Mouse (Mus musculus) gastrocnemius, adult 18-20 months (tissue): ENCODE results near the gene Stac2. TPM values are rescaled to one million over a fixed set of nuclear protein-coding genes. Genes with fewer than 3 reads are reported as not detected.

Experiments
- DNase-seq: peaks from one replicate; pipeline ENCODE4 v3.0.0; 2021; ENCODE audit warnings: low spot score
- long read RNA-seq, 2 experiments: library from polyadenylated mRNA; stranded (forward); transcript quantifications; one replicate each; pipeline ENCODE4 v2.0.0; 2021
- total RNA-seq, 2 experiments: library from RNA; stranded (reverse); gene quantifications; 2 replicates each; pipeline ENCODE4 v1.2.3; 2021

The Stac2 gene
- under 1 TPM; 0.14 to 0.16 TPM for total RNA-seq
- long read RNA-seq, experiment 1, result 0 reads
- long read RNA-seq, experiment 2, result 0 reads

DNA sequence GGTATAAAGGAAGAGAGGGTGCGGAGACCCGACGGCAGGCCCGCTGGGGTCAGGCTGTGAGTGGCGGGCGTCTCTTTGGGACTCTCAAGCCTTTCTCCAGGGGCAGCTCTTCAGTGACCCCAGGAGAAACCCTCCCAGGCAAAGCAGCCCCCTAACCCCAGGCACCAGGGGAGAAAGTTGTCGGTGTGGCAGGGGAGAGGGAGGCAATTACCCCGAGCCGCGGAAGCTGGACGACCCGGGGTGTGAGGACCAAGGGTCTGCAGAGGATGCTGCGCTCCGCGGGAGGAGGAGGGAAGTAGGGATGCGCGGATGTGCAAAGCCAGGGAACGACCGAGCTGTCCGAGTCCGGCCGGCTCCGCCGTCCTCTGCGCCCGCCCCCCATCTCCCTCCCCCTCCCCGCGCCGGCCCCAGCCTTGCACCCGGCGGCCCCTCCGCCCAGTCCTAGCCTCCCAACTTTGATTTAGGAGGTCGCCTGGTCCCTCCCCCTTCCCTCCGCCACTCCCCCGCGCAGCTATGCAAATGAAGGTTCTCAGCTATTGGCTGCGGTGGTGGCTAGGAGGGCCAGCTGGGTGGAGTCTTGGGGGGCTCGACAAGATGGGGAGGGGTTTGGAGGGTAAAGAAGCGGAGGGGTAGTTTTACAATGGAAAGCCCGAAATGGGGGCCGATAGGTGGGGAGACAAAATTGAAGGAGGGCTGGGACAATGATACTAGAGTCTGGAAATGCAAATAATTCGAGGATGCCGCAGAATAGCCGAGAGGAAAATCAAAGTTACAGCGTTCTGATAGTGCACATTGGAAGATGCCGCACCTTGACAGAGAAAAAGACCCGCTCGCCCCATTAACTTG is at the start of gene Stac2:
TSS of gene Stac2 (minus strand) at position 474 of the 846 bp plus-strand sequence.
- DNase-seq, result peak; percentile 74

DNA sequence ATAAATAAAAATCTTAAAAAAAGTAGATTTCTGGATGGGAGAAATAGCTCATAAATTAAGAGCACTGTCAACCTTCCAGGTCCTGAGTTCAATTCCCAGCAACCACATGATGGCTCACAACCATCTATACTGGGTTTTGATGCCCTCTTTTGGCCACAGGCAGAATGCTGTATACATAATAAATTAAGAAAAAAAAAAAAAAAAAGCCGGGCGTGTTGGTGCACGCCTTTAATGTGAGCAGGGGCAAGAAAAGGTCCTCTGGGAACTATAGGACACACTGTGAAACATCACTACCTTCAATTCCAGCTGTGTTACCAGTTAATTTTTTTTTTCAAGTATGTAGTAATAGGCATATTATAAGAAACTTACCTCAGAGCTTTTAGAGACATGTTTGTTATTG is 48.1 kb upstream of the Stac2 start:
- no peak for DNase-seq

DNA sequence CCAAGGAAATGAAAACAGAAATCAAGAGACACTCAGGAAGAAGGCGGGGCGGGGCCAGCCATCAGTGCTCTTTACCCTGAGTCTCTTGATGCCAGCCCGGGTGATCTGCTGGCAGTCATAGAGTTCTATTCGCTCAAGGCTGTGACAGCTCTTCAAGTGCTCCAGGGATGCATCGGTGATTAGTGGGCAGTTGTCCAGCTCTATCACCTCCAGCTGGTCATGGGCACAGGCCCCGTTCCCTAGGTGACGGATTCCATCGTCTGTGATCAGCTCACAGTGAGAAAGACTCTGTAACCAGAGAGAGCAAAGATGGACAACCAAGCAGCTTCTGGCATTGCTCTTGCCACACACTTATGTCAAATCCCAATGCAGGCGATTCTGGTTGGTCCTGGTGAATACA is 37.3 kb upstream of the Stac2 start:
- DNase-seq, result no peak

DNA sequence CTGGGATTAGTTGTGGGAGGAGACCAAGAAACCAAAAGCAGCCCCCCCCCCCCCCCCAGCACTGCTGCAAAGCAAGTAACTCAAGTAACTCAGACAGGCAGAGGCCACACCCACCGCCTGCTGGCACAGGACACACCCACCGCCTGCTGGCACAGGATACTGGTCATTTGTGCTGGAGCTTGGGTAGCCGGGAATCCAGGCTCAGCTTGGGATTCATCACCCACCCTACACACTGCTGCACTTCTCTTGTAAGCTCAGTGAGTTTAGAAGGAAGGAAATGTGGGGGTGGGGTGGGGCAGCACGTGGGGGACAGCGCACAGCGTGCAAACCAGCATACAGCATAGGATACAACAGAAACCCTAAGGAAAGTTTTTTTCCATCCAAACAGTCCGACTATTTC is 35.0 kb upstream of the Stac2 start:
- peak; percentile 16 for DNase-seq

DNA sequence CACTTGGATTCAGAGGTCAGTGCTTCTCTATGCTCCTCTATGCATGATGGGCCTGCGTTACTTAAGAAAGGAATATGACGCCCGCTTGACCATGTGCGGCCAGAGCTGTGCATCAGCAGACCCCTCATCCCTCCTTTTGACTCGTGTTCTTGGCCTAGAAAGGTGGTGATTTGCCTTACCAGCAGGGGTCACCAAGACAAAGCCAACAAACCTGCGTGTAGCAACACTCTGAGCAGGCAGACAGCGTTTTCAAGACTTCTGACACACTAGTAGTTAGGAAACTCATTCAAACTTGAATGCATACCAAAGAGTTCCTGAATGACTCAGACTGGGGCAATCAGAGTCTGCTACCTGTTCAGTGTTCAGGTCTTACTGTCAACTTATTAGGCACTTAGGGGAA is 33.3 kb upstream of the Stac2 start:
- no peak for DNase-seq

DNA sequence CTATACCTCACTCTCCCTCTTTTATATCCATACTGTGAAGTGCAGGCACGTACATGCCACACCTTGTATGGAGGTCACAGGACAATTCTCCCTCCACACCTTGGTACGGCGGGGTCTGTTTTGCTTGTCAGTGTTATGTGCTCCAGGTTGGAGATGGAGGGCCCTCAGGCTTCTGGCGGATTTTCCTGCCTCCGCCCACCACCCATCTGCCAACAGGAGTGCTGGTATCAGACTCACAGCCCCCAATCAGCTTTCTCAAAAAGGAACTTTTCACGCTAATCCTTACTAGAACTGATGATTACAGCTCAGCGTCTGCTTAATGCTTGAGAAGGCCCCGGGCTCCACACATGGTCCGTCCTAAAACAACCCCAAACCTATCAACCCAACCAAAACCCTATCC is 32.9 kb upstream of the Stac2 start:
- DNase-seq, result no peak

DNA sequence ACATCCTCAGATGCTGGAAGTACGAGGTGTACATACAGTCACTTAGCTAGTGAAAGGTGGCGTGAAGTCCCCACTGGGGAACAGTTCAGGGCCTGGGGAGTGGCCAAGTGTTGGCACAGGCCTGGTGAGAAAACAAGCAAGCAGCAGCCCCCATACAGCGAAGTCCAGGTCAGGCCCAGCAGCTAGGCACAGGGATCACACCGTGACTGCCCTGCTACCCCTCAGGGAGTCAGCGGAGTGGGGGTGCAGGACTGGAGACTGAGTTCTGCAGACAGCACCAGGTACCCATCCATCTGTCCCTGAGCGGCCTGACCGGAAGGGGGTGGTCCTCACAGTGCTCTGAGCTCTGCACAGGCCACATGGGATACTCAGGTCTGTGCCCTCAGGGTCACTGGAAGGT is 29.5 kb upstream of the Stac2 start:
- DNase-seq, result no peak

DNA sequence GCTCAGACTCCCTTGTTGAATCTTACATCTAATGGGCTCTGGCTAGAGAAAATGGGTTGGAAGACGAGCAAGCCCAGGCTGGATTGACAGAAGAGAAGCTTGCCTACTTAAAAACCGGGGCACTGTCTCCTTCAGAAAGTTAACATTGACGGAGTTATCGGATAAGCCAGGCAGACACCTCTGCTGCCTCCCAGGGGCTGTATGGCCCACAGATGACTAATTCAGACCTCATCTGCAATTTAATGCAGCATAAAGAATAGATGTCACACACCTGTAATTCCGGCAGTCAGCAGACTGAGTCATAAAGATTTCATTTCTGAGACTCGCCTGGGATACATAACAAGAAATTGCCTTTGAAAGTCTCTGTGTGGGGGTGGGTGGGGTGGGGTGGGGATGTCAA is 27.2 kb upstream of the Stac2 start:
- no peak for DNase-seq

DNA sequence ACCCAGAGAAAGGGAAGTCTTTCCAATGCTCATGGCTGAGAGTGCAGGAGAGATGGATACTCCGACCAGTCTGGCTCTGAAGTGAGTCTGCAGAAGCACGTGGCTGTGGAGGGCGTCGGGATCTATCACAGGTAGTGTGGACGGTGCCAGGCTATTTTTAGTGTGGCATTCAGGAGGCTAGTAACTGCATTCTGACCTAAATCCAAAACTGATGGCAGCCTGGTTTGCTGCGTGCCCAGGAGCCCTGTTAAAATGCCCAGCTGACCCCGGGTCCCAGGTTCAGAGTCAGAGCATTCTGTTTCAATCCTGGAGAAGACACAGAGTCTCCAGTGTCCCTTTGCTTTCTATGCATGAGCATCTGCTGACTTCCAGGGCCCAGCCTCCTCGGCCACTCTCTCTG is 23.8 kb upstream of the Stac2 start:
- peak; percentile 71 for DNase-seq

DNA sequence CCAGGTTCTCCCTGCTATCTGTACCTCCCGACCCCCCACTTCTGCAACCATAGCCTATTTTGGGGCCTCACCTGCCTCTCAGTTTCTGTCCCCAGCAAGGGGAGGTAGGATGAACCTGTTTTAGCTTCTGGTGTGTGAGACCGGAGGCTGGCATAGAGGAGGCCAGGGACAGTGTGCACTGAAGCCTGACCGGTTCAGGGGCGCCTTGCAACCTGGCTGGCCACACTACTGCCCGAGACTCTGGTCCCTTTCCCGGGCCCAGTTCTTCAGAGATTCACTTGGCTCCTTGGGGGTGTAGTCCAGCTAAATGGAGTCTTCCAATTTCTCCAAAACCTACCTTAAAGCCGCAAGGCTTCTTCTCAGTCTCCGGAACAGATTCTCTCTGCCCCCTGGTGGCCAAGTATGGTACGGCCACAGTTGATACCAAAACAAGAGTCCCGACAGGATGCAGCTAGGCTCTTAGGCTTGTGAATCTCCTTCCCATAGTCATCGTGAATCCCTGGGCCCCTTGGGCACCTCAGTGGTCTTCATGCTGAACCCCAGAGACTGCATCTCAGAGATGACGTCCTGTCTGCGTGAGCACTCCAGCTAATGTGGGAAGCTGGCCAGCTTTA is 22.0 kb upstream of the Stac2 start:
- DNase-seq, result peak; percentile 89

DNA sequence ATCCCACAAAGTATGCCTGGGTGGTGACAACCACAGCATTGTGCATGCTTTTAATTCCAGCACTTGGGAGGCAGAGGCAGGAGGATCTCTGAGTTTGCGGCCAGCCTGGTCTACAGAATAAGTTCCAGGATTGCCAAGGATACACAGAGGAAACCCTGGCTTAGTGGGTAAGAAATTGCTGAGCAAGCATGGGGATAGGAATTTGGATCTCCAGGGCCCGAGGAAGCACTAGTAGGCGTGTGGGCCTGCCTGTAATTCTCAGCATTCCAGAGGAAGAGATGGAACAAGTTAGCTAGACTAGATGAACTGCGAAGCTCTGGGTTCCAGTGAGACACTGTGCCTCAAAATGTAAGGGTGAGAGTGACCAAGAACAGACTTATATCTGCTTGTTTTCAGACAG is 20.2 kb upstream of the Stac2 start:
- no peak for DNase-seq

DNA sequence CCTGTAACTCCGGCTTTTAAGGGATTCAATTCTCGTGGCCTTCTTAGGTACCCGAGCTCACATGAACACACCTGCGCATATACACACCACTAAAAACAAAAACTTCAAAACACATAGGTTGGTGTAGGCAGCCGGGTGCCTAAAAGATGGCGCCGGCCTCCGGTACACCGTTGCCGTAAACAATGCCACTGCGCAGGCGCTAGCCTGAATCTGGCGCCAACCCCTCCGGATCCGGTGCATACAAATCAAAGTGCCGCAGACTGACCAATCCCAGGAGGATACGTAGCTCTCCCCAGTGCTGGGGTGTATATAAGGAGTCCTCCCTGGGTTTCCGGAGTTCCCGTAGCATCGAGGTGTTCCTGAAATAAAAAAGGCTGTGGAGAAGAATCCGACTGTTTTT is 14.0 kb upstream of the Stac2 start:
- DNase-seq, result no peak

DNA sequence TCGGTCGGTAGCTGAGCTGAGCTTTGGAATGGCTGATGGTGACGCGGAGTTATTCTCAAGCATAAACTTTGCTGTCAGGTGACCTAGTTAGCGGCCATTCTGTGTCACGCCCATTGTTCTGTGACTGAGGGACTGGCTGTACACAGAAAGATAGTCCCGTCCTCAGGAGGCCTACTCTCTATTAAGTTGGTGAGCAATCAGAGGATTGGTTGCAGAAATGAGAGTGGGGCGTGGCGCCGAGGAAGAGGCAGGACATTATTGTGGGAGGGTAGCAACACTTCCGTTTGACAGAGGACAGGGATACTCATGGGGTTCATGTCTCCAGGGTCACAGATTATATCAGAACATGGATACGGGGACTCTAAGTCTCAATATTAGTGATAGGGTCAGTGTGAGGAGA is 12.9 kb upstream of the Stac2 start:
- no peak for DNase-seq

DNA sequence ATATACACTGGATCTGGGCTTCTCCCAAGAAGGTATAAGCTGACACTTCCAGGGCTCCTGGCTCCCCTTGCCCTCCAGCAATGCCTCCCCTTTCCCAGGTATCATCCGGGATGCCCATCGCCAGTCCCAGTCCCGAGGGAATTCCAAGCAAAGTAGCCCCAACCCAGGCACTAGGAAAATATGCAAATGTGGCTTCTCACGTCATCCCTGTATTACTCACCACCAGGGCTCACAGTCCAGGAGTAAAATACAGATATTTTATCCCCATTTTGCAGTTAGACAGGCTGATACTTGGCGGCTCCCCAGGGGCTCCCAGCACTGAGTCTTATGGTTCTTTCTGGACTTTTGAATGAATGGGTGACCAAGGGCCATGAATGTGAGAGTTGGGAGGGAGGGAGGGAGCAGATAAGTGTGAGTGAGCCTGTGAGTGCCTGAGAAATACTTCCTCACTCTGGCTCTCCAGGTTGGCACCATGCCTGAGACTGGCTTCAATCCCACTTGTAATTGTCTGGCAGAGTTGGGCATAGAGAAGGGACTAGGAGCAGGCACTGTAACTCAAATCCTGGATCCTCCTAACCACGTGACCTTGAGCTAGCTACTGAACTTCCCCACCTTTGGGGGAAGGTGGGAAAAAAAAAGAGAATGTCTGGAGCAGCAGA is 8.8 kb upstream of the Stac2 start:
- DNase-seq, result no peak

DNA sequence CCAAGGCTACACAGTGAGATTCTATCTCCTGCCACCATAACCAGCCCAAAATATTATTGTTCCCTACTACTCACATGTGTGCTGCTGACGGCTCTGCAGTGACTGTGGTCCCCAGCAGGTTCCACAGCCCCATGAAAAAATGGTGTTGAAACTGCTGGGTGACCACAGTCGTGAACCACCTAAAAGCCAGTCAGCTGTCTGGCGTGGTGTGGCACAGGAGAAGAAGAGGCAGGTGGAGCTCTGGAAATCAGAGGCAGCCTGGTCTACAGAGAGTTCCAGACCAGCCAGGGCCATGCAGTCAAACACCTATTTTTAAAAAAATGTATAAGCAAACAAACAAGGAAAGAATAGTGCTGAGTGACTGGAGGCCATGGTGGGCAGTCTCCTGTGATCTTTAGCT is 8.2 kb upstream of the Stac2 start:
- DNase-seq, result no peak

DNA sequence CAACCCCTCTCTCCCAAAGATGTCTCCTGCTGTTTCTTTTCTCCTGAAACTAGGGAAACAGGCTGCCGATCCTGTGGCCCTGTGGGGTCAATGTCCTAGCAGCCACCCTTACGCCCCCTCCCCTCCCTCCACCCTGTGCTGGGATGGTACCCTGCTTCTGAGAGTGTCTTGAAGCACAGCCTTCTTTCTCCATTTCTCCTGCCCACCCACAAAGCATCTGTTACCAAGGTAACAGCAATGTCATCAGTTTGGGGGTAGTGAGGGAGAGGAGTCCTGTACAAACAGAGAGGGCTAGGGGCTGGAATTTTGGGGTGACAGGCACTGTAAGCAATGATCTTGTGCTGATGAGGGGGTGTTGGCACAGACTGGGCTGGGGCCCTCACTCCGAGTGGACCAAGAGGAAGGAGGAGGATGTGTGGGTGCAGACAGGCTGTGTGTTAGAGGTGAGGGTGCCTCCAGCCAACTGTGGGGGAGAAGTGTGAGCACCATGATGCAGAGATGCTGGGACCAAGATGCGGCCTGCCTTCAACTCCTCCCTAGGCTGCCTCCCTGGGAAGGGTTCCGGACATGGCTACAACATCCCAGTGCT is 6.9 kb upstream of the Stac2 start:
- no peak for DNase-seq

DNA sequence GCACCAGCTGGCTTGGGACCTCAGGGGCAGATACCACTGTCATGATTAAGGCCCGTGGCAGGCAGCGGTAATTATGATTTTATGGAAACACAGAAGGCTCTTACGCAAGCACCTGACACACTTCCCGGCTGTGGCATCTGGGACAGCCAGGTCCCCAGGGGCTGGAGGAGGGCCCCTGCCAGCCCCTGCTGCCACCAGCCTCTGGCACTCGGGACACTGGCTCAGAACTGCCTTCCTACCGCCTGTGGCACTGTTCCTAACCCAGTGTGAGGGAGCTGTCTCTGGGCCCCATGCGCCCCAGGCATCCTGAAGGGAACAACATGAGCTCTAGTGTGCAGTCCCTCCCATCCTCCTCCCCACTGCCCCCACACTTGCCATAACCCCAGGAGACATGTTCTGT is 6.4 kb upstream of the Stac2 start:
- peak; percentile 44 for DNase-seq

DNA sequence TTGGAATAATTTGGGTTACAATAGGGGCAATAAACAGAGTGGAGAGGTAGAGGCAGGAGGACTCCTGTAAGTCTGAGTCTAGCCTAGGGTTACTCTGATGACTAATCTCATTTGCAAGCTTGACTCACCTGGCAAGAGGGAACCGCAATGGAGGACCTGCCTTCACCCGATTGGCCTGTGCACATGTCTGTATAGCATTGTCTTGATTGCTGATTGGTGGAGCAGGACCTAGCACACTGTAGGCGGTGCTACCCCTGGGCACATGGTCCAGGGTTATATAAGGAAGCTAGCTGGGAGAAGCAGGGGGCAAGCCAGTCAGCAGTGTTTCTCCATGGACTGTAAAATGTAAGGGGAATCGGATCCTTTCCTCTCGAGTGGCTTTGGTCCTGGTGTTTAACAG is 4.7 kb upstream of the Stac2 start:
- no peak for DNase-seq

DNA sequence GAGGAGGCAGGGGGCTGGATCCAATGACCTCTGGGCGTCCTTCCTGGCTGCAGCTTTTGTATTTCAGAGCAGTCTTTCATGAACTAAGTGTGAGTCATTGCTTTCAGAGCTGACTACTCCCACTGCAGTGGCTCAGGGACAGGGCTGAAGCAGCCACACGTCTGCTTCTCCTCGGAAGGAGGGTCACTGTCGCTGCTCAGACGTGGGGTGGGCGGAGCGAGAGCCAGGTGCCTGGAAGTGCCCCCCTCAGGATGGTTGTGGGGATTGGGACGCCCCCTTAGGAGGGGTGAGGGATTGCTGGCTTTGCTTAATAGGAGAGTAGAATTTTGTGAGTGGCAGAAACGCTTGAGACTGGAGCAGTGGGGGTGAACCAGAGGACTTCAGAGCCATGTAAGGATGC is 4.2 kb upstream of the Stac2 start:
- DNase-seq, result no peak

DNA sequence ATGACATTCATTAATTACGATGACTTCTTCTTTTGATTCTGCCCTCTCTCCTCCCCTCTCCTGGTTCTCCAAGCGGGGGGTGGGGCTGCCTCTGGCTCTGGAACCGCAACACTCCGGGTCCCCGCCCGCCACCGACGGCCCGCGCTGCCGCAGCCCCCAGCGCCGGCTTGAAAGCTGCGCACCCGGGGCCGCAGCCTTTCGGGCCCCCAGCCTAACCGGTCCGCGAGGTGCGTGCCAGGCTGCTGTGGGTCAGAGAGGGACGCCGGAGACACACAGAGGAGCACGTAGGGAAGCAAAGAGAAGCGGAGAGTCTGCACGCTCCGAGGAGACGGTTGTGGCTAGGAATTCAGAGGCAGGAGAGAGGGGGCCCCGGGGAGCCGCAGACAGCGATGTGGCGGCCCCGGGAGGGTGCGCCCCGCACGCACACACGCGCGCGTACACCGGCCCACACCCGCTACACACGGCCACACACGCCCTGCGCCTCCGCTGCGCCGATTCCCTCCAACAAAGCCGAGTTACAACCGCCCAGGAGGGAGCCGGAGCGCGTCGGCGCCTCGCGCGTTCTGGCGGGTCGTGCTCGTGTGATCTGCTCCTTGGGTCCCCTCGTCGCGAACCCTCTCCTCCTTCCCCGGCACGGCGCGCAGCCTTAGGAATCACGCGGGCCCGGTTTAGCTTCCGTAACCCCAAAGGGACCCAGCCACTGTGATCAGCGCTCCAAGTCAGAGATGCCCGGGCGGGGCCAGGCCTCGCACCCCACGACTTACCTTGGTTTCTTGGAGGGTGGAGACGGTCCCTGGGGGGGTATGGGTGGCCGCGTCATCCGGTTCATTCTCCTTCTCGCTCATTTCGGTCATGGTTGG is 903 bp downstream of the Stac2 start:
- DNase-seq, result no peak

DNA sequence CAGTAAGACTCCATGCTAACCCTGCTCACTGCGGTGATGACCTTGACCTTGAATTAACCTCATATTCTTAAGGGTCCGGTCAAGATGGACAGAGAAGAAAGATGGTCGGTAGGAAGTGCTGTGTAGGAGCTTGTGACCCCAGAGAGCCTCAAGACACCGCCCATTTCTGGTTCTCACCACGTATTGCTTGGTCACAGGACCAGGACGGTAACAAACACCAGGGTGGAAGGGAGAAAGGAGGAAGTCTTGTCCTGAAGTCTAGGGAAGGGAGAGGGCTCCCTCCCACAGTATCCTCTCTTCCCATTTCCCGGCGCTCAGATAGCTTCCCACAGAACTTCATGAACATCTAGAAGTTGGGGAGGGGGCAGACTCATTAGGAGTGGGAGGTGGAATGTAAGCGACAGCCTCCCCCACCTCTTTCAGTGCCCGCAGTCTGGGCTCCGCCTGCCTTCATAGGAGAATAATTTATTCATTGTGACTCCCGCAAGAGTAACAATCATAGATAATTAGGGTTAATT is 1.6 kb downstream of the Stac2 start:
- no peak for DNase-seq
